Mouse (Mus musculus) E14TG2a.4 (cell line): Measurements from ENCODE around the gene Actr6.
A peak's percentile ranks its signal among the peaks of the same experiment; 100 is the strongest.

Experiments
- H3K27me3 ChIP-seq: 2 replicates; pipeline ENCODE4 v1.6.1; 2014; ENCODE audit warnings: low read length, control low read depth; ENCODE audit not compliant: insufficient read depth
- H3K36me3 ChIP-seq: 2 replicates; pipeline ENCODE4 v1.6.1; 2014; ENCODE audit warnings: low read length, control low read depth; ENCODE audit not compliant: insufficient read depth
- H3K4me1 ChIP-seq: replicated peaks from 2 replicates; pipeline ENCODE4 v1.6.1; 2014; ENCODE audit warnings: low read depth, low read length, control low read depth
- H3K4me3 ChIP-seq: replicated peaks from 2 replicates; pipeline ENCODE4 v1.5.1; 2014; ENCODE audit warnings: mild to moderate bottlenecking, low read length
- H3K9me3 ChIP-seq: 2 replicates; pipeline ENCODE4 v1.6.1; 2014; ENCODE audit warnings: low read length, control low read depth
- CTCF ChIP-seq: conservative IDR thresholded peaks from 2 replicates; pipeline ENCODE4 v1.5.1; 2014; ENCODE audit warnings: low read length
- NANOG ChIP-seq: IDR thresholded peaks from 2 replicates; pipeline ENCODE4 v1.6.1; 2014; ENCODE audit warnings: borderline replicate concordance, low read length, mixed read lengths
- POU5F1 ChIP-seq: IDR thresholded peaks from 2 replicates; pipeline ENCODE4 v1.6.1; 2014; ENCODE audit warnings: low read length, borderline replicate concordance

The Actr6 gene

DNA sequence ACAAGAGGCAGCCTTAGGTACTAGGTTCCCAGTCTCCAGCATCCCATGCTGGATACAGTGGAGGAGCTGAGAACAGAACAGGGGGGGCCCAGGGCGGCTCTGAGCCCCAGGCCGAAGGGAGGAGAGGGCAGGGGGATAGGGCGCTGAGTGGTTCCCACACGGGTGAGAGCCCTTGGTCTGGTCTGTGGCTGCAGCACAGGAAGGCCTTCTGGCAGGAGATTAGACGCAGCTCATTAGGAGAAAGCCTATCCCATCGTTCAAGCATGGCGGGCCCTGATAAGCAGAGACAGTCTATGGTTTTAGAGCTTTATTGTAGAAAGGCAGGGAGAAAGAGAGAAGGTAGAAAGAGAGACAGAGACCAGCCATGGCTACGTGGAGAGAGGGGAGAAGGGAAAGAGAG lies 42.1 kb downstream of the Actr6 start:
- Histone ChIP-seq H3K4me3 (peak overlapping the region; percentile 72), H3K27me3 (no peaks in the 10 kb centered on the region), H3K4me1 (peaks cover 19% of the 10 kb centered on the region), H3K9me3 (no peaks in the 10 kb centered on the region), H3K36me3 (no peaks in the 10 kb centered on the region)
- TF ChIP-seq POU5F1 (no peak), CTCF (no peak), NANOG (no peak)

DNA sequence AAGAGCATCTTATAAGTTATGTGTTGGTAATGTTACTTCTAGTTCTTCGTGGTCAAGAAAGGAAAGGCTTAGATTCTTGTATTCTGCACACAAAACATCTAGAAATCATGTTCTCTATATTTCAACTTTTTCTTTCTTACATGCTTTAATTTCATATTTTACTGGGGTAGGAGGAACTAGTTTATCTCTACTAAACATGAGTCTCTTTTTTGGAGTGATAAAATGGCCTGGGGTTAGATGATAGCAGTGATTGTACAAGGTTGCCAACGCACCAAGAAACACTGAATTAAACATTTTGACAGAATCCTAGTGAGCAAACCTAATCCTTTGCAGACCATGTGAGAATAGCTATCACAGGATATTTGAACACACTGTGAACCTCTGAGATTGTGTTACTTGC lies 44.6 kb downstream of the Actr6 start:
- TF ChIP-seq NANOG = no peak
- TF ChIP-seq POU5F1 = no peak
- TF ChIP-seq CTCF = no peak
- no peaks in the 10 kb centered on the region for H3K27me3 ChIP-seq
- H3K4me3 ChIP-seq = no peak overlapping the region
- no peaks in the 10 kb centered on the region for H3K9me3 ChIP-seq
- peaks cover 21% of the 10 kb centered on the region for H3K4me1 ChIP-seq
- H3K36me3 ChIP-seq = no peaks in the 10 kb centered on the region

DNA sequence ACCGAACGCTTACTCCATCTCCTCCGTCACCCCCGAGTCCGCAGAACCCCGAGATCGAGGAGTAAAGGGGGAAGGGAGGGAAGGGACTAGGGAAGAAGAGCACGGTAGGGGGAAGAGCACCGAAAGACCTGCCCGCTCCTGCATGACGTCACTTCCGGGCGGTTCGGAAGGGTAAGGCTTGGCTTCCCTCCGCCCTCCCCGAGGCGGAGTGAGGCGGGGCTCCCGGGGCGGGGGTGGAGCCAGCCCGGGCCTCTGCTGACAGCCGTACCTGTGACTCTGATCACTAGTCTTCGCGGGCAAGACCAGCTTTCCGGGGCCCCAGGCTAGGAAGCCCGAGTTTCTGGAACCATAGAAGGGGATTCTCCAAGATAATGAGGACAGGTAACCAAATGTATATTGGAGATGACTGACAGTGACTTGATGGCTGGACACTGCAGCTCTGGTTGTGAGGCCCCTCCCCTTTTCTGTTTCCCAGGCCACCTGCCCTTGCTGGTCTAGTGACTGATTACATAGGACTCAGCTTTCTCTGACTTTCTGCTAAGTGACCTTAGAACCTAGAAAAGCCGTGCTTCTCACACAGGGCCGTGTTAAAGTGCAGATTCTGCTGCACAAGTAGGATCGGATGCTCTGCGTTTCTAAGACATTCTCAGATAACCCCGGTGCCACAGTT lies 45.8 kb downstream of the Actr6 start, which contains the start of gene Scyl2:
TSS of gene Scyl2 (minus strand) at position 147 of the 670 bp plus-strand sequence.
- H3K9me3 ChIP-seq = no peaks in the 10 kb centered on the region
- TF ChIP-seq CTCF (no peak), POU5F1 (no peak), NANOG (no peak)
- H3K27me3 ChIP-seq = no peaks in the 10 kb centered on the region
- no peaks in the 10 kb centered on the region for H3K36me3 ChIP-seq
- H3K4me3 ChIP-seq = peak within 1 kb of the TSS; percentile 98
- H3K4me1 ChIP-seq = peaks cover 21% of the 10 kb centered on the region

DNA sequence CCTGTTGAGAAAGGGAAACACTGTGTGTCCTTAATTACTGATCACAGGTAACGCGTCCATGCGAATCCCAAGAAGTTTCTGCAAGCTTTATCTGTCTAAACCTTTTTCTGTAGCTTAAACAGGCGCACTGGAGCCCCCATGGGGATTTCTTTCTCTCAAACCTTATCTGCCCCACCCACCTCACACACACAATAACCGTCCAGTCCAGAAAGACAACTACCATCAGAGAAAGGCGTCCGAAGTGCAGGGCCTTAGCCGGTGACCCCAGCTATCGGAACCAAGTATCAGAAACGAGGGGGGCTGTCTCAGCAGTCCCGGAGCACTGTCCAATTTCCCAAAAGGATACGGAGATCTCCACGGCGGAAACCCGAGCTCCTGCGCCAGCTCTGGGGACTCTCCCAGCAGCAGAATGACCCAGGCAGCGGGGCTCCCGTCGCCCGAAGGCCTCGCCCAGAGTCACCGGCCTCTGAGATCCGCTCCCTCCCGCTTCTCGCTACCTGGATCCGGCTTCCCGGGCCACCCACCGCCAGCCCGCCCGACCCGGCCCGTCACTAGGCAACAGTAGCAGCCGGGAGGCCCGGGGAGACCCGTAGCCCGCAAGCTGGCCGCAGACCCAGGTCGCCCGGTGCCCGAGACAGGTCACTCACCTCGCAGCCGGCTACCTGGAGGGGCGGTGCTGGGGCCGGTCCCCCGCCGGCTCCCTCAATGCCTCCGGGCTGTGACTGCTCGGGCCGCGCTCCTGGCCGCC lies 46.5 kb downstream of the Actr6 start:
- no peak for TF ChIP-seq POU5F1
- no peak for TF ChIP-seq NANOG
- TF ChIP-seq CTCF = no peak
- H3K4me3 ChIP-seq = peak overlapping the region; percentile 98
- peaks cover 21% of the 10 kb centered on the region for H3K4me1 ChIP-seq
- H3K36me3 ChIP-seq = no peaks in the 10 kb centered on the region
- H3K27me3 ChIP-seq = no peaks in the 10 kb centered on the region
- no peaks in the 10 kb centered on the region for H3K9me3 ChIP-seq

DNA sequence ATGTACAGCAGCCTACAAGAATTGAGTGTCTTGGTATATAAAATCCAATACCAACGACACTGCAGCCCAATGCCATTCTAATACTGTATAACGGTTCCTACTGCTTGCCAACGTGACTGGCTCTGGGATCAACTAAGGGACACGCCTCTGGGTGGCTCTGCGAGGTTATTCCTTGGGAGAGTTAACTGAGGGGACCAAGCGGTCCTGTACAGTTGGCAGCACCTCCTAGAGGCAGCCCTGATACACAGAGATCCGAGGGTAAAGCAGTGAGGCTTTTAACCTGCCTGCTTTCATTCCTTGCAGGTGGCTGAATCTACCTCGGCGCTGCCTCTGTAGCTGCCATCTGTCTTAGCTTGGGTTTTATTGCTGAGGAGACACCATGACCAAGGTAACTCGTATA lies 49.1 kb downstream of the Actr6 start:
- no peak for TF ChIP-seq CTCF
- TF ChIP-seq NANOG = no peak
- TF ChIP-seq POU5F1 = no peak
- no peaks in the 10 kb centered on the region for H3K36me3 ChIP-seq

DNA sequence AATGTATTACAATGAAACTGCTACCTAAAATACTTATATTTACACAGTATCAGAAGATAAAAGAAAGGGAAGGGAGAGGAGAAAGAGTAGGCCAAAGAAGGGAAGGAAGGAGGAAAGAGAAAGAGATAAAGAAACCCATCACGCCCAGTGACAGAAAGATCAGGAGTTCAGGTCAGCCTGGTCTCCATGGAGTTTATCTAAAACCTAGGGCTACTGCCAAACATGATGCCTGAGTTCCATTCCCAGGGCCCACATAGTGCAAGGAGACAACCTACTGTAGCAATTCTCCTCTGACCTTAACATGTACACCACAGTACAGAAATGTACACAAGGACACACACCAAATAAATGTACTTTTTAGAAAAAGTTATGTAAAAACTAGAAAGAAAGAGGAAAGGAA lies 49.9 kb downstream of the Actr6 start:
- Histone ChIP-seq H3K36me3 (no peaks in the 10 kb centered on the region), H3K4me1 (peaks cover 17% of the 10 kb centered on the region), H3K9me3 (no peaks in the 10 kb centered on the region), H3K27me3 (no peaks in the 10 kb centered on the region), H3K4me3 (no peak overlapping the region)
- TF ChIP-seq POU5F1 = no peak
- no peak for TF ChIP-seq CTCF
- no peak for TF ChIP-seq NANOG

More for the DNA sequence above, 49.1 kb downstream of the Actr6 start:
- peaks cover 12% of the 10 kb centered on the region for H3K4me1 ChIP-seq
- H3K27me3 ChIP-seq = no peaks in the 10 kb centered on the region
- H3K4me3 ChIP-seq = no peak overlapping the region
- no peaks in the 10 kb centered on the region for H3K9me3 ChIP-seq

DNA sequence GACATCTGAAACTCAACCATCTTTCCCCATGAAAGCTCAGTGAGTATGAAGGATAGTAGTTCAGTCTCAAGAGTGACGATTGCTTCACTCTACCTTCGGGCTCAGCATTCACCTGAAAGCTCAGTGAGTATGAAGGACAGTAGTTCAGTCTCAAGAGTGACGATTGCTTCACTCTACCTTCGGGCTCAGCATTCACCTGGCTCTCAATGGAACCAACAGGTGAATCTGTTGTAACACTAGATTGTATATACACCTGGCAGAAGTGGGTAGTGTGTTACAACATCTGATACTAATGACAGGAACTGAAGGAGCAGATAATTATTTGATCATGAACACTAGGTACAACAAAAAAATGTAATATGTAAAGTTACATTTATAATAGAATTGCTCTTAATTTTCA lies 50.4 kb downstream of the Actr6 start:
- no peak overlapping the region for H3K4me3 ChIP-seq
- H3K9me3 ChIP-seq = no peaks in the 10 kb centered on the region
- H3K4me1 ChIP-seq = peaks cover 17% of the 10 kb centered on the region
- TF ChIP-seq NANOG = no peak
- TF ChIP-seq CTCF = no peak
- TF ChIP-seq POU5F1 = no peak
- H3K27me3 ChIP-seq = no peaks in the 10 kb centered on the region
- H3K36me3 ChIP-seq = no peaks in the 10 kb centered on the region

DNA sequence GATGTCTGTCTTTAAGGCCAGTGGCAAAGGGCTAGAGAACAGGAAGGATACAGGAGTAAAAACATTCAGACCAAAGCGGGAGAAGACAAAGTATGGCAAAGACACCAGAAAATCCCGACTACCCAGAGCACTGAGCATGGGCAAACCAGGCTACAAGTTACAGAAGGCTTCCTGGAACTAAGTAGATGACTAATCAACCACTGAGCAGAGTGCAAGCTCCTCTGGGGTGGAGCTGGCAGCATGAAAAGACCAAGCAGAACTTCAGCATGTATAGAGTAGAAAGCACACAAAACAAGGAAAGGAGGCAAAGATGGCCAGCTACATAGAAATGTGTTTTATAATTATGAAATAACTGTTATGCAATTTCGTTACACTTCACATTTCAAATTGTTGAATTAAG lies 51.6 kb downstream of the Actr6 start:
- Histone ChIP-seq H3K4me1 (peaks cover 12% of the 10 kb centered on the region), H3K9me3 (no peaks in the 10 kb centered on the region), H3K27me3 (no peaks in the 10 kb centered on the region), H3K36me3 (no peaks in the 10 kb centered on the region), H3K4me3 (no peak overlapping the region)
- no peak for TF ChIP-seq POU5F1
- no peak for TF ChIP-seq CTCF
- TF ChIP-seq NANOG = no peak

DNA sequence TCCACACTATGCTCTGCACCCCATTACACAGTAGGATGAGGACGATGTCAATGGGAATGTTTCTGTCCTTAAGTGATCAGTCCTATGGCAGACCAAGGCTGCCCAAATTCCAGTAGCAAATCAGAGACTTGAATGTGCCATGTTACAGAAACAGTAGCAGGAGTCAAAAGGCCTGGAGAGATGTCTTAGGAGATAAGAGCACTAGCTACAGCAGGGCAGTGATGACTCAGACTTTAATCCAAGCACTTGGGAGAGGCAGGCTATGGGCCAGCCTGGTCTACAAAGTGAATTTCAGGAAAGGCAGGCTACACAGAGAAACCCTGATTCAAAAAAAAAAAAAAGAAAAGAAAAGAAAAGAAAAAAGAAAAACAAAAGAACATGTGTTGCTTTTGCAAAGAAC lies 52.6 kb downstream of the Actr6 start:
- H3K4me3 ChIP-seq = no peak overlapping the region
- H3K27me3 ChIP-seq = no peaks in the 10 kb centered on the region
- TF ChIP-seq NANOG = no peak
- TF ChIP-seq POU5F1 = no peak
- no peak for TF ChIP-seq CTCF
- no peaks in the 10 kb centered on the region for H3K36me3 ChIP-seq
- no peaks in the 10 kb centered on the region for H3K9me3 ChIP-seq
- H3K4me1 ChIP-seq = peaks cover 5% of the 10 kb centered on the region
